Mouse (Mus musculus) erythroblast, embryonic 14.5 days (primary cell): ENCODE results near the gene Anxa2. TPM values are rescaled to one million over a fixed set of nuclear protein-coding genes. Genes with fewer than 3 reads are reported as not detected.

ENCODE experiments used
- H3K27me3 ChIP-seq: 2 replicates; pipeline ENCODE4 v1.6.1; 2012; ENCODE audit warnings: inconsistent platforms; ENCODE audit not compliant: control insufficient read depth
- H3K36me3 ChIP-seq: 2 replicates; pipeline ENCODE4 v1.6.1; 2012; ENCODE audit warnings: mild to moderate bottlenecking, inconsistent platforms; ENCODE audit not compliant: control insufficient read depth
- H3K4me1 ChIP-seq: 2 replicates; pipeline ENCODE4 v1.6.1; 2012; ENCODE audit warnings: inconsistent platforms; ENCODE audit not compliant: control insufficient read depth
- H3K4me3 ChIP-seq: replicated peaks from 2 replicates; pipeline ENCODE3; 2012; ENCODE audit warnings: moderate library complexity, mild to moderate bottlenecking, inconsistent platforms
- H3K9me3 ChIP-seq: 2 replicates; pipeline ENCODE4 v1.6.1; 2012; ENCODE audit warnings: low read length, inconsistent platforms, mixed read lengths; ENCODE audit not compliant: control insufficient read depth
- GATA1 ChIP-seq: IDR thresholded peaks from 2 replicates; pipeline ENCODE4 v1.6.1; 2012; ENCODE audit warnings: low read length, inconsistent platforms, mixed read lengths
- TAL1 ChIP-seq: IDR thresholded peaks from 3 replicates; pipeline ENCODE4 v1.6.1; 2012; ENCODE audit warnings: low read length, inconsistent platforms, mixed read lengths
- polyA plus RNA-seq: library from polyadenylated mRNA; stranded (reverse); fragments of >175 nt; gene quantifications from 2 replicates; pipeline ENCODE4 v1.2.3, GENCODE M21; 2012

The Anxa2 gene
- polyA plus RNA-seq, 1 experiment: 0.07 TPM

- H3K36me3 ChIP-seq: no peaks in the 10 kb centered on the region
- TF ChIP-seq TAL1: no peak
- TF ChIP-seq GATA1: no peak
- H3K9me3 ChIP-seq: no peaks in the 10 kb centered on the region
- H3K4me3 ChIP-seq: no peak overlapping the region
- H3K27me3 ChIP-seq: peaks cover 37% of the 10 kb centered on the region
- H3K4me1 ChIP-seq: peaks cover 16% of the 10 kb centered on the region
Observed at GRCm38 (mm10) chr9:69457747-69458625, 4.6 kb downstream of the Anxa2 start.

GRCm38 (mm10) chr9:69458982-69459381, 5.6 kb downstream of the Anxa2 start:
- Histone ChIP-seq H3K27me3 (peaks cover 27% of the 10 kb centered on the region), H3K36me3 (no peaks in the 10 kb centered on the region), H3K9me3 (no peaks in the 10 kb centered on the region), H3K4me3 (no peak overlapping the region), H3K4me1 (peaks cover 9% of the 10 kb centered on the region)
- TF ChIP-seq GATA1 (no peak), TAL1 (no peak)

- TF ChIP-seq TAL1: no peak
- no peak for TF ChIP-seq GATA1
- Histone ChIP-seq H3K4me3 (no peak overlapping the region), H3K9me3 (no peaks in the 10 kb centered on the region), H3K36me3 (no peaks in the 10 kb centered on the region), H3K4me1 (peaks cover 5% of the 10 kb centered on the region), H3K27me3 (peaks cover 18% of the 10 kb centered on the region)
Observed at GRCm38 (mm10) chr9:69459876-69460275, 6.5 kb downstream of the Anxa2 start.

GRCm38 (mm10) chr9:69463046-69463445, 9.6 kb downstream of the Anxa2 start:
- no peaks in the 10 kb centered on the region; the same call in 1 of the 2 replicates for H3K36me3 ChIP-seq
- H3K9me3 ChIP-seq: no peaks in the 10 kb centered on the region
- H3K27me3 ChIP-seq: no peaks in the 10 kb centered on the region
- H3K4me3 ChIP-seq: no peak overlapping the region
- H3K4me1 ChIP-seq: no peaks in the 10 kb centered on the region; the same call in 1 of the 2 replicates
- TF ChIP-seq GATA1: no peak
- no peak for TF ChIP-seq TAL1

- no peaks in the 10 kb centered on the region for H3K4me1 ChIP-seq
- H3K36me3 ChIP-seq: no peaks in the 10 kb centered on the region; the same call in 1 of the 2 replicates
- no peak overlapping the region for H3K4me3 ChIP-seq
- no peaks in the 10 kb centered on the region for H3K9me3 ChIP-seq
- H3K27me3 ChIP-seq: no peaks in the 10 kb centered on the region
- TF ChIP-seq TAL1 (no peak), GATA1 (no peak)
Observed at GRCm38 (mm10) chr9:69464109-69464756, 10.8 kb downstream of the Anxa2 start.

- Histone ChIP-seq H3K27me3 (no peaks in the 10 kb centered on the region), H3K4me3 (no peak overlapping the region), H3K4me1 (no peaks in the 10 kb centered on the region), H3K9me3 (no peaks in the 10 kb centered on the region), H3K36me3 (no peaks in the 10 kb centered on the region; the same call in 1 of the 2 replicates)
- TF ChIP-seq TAL1 (no peak), GATA1 (no peak)
Observed at GRCm38 (mm10) chr9:69466098-69466497, 12.7 kb downstream of the Anxa2 start.

GRCm38 (mm10) chr9:69467310-69467939, 14.0 kb downstream of the Anxa2 start:
- no peaks in the 10 kb centered on the region for H3K4me1 ChIP-seq
- no peaks in the 10 kb centered on the region for H3K27me3 ChIP-seq
- TF ChIP-seq TAL1 (no peak), GATA1 (no peak)
- no peaks in the 10 kb centered on the region; the same call in 1 of the 2 replicates for H3K36me3 ChIP-seq
- H3K9me3 ChIP-seq: no peaks in the 10 kb centered on the region
- H3K4me3 ChIP-seq: no peak overlapping the region

- H3K36me3 ChIP-seq: no peaks in the 10 kb centered on the region; the same call in 1 of the 2 replicates
- TF ChIP-seq TAL1 (no peak), GATA1 (no peak)
- H3K4me3 ChIP-seq: no peak overlapping the region
- H3K4me1 ChIP-seq: no peaks in the 10 kb centered on the region
- H3K27me3 ChIP-seq: no peaks in the 10 kb centered on the region
- no peaks in the 10 kb centered on the region for H3K9me3 ChIP-seq
Observed at GRCm38 (mm10) chr9:69468991-69469390, 15.6 kb downstream of the Anxa2 start.

GRCm38 (mm10) chr9:69470362-69470761, 16.9 kb downstream of the Anxa2 start:
- TF ChIP-seq GATA1: no peak
- TF ChIP-seq TAL1: no peak
- no peaks in the 10 kb centered on the region; the same call in 1 of the 2 replicates for H3K36me3 ChIP-seq
- H3K4me3 ChIP-seq: no peak overlapping the region
- no peaks in the 10 kb centered on the region for H3K4me1 ChIP-seq
- H3K9me3 ChIP-seq: no peaks in the 10 kb centered on the region
- no peaks in the 10 kb centered on the region for H3K27me3 ChIP-seq
